Mouse (Mus musculus): ENCODE data around the gene Olfr889.
"Not testable (repeated sequence)": the region's sequence is repeated elsewhere in the genome, so short reads cannot be mapped to it uniquely, and the experiment has no call there.

The Olfr889 gene

GRCm38 (mm10) chr9:38114898-38115297, at the start of gene Olfr889:
Gene Olfr889 (plus strand): TSS chr9:38115198.
- no peak for DNase-seq (ENCODE audit: low spot score in 2 of 2)

GRCm38 (mm10) chr9:38083772-38084171, 31.2 kb upstream of the Olfr889 start, which contains the start of gene Olfr887:
Gene Olfr887 (plus strand): TSS chr9:38084072.
- DNase-seq (ENCODE audit: low spot score in 2 of 2) = no peak

- DNase-seq (ENCODE audit: low spot score in 2 of 2) = no peak
These were observed 7.2 kb upstream of the Olfr889 start, which contains the start of gene Olfr888 for GRCm38 (mm10) chr9:38107828-38108227. Gene Olfr888 (plus strand): TSS chr9:38108128.

- no peak for DNase-seq (ENCODE audit: low spot score in 2 of 2)
These were observed 27.2 kb downstream of the Olfr889 start, which contains the start of gene Olfr890 for GRCm38 (mm10) chr9:38142217-38142616. Gene Olfr890 (plus strand): TSS chr9:38142517.

- DNase-seq (ENCODE audit: low spot score in 2 of 2) = not testable (repeated sequence)
These were observed 53.3 kb downstream of the Olfr889 start for GRCm38 (mm10) chr9:38168341-38168740.

All from right cerebral cortex, adult 2 months (tissue).